Mouse (Mus musculus) neural tube, embryonic 14.5 days (tissue): ENCODE data around the gene Trpm8. TPM values are rescaled to one million over a fixed set of nuclear protein-coding genes. Genes with fewer than 3 reads are reported as not detected.
A peak's percentile ranks its signal among the peaks of the same experiment; 100 is the strongest.

Experiments used
- ATAC-seq: fragments of 200-750 bp; cut with Nextera tagmentation; 2 replicates; pipeline ENCODE4 v1.8.0; 2017; ENCODE audit warnings: low read depth, mild to moderate bottlenecking, moderate TSS enrichment, moderate library complexity
- H3K27ac ChIP-seq: fragments of 300-500 bp; sonication (generic); 2 replicates; pipeline ENCODE4 v1.5.1; 2014; ENCODE audit warnings: low read depth, mild to moderate bottlenecking, control low read depth, low read length, moderate library complexity, mixed read lengths
- H3K27me3 ChIP-seq: fragments of 300-500 bp; sonication (generic); 2 replicates; pipeline ENCODE4 v1.6.1; 2014; ENCODE audit warnings: low read length; ENCODE audit not compliant: control insufficient read depth, insufficient read depth
- H3K36me3 ChIP-seq: fragments of 300-500 bp; sonication (generic); 2 replicates; pipeline ENCODE4 v1.6.1; 2014; ENCODE audit warnings: low read length, mixed read lengths; ENCODE audit not compliant: control insufficient read depth, insufficient read depth
- H3K4me1 ChIP-seq: fragments of 300-500 bp; sonication (generic); 2 replicates; pipeline ENCODE4 v1.6.1; 2014; ENCODE audit warnings: low read length; ENCODE audit not compliant: control insufficient read depth, insufficient read depth
- H3K4me2 ChIP-seq: fragments of 300-500 bp; sonication (generic); 2 replicates; pipeline ENCODE4 v1.6.1; 2014; ENCODE audit warnings: mild to moderate bottlenecking, low read depth, low read length, control low read depth
- H3K4me3 ChIP-seq: fragments of 300-500 bp; sonication (generic); 2 replicates; pipeline ENCODE4 v1.5.1; 2014; ENCODE audit warnings: low read depth, low read length, control low read depth, mixed read lengths
- H3K9ac ChIP-seq: fragments of 300-500 bp; sonication (generic); replicated peaks from 2 replicates; pipeline ENCODE4 v1.6.1; 2014; ENCODE audit warnings: low read depth, mild to moderate bottlenecking, control low read depth, low read length, mixed read lengths
- H3K9me3 ChIP-seq: fragments of 300-500 bp; sonication (generic); 2 replicates; pipeline ENCODE4 v1.6.1; 2016; ENCODE audit warnings: low read length; ENCODE audit not compliant: control insufficient read depth
- WGBS: fragments of 180-500 bp; shearing (Covaris S2); extraction: QIAGEN DNeasy Blood & Tissue Kit; methylation state at CpG from one replicate; pipeline ENCODE4 v1.1.7; 2014; 5-methylcytosine and 5-hydroxymethylcytosine counted together
- polyA plus RNA-seq: library from polyadenylated mRNA; unstranded; fragments of >200 nt; fragmentation: Nextera tagmentation; extraction: Ambion mirVana; gene quantifications from 2 replicates; pipeline ENCODE4 v1.2.1, GENCODE M21; 2014

The Trpm8 gene
- polyA plus RNA-seq, 1 experiment from 2014 or later: 0.07 TPM

GRCm38 (mm10) chr1:88243861-88244260, 33.6 kb upstream of the Trpm8 start:
- H3K4me2 ChIP-seq: no peak overlapping the region
- no peak overlapping the region for H3K9ac ChIP-seq
- H3K36me3 ChIP-seq: no peaks in the 10 kb centered on the region
- peaks cover 93% of the 10 kb centered on the region for H3K9me3 ChIP-seq
- no peak overlapping the region for H3K4me3 ChIP-seq
- no peaks in the 10 kb centered on the region for H3K27me3 ChIP-seq
- H3K4me1 ChIP-seq: no peaks in the 10 kb centered on the region
- WGBS: 67% methylated on average over 5 of the region's 5 CpGs
- ATAC-seq: no peak
- H3K27ac ChIP-seq: no peak overlapping the region

- ATAC-seq: no peak
- H3K4me3 ChIP-seq: no peak overlapping the region
- no peak overlapping the region for H3K9ac ChIP-seq
- H3K4me2 ChIP-seq: no peak overlapping the region
- H3K9me3 ChIP-seq: peaks cover 93% of the 10 kb centered on the region
- no peaks in the 10 kb centered on the region for H3K36me3 ChIP-seq
- WGBS: 79% methylated on average over 6 of the region's 6 CpGs
- H3K27ac ChIP-seq: no peak overlapping the region
- no peaks in the 10 kb centered on the region for H3K4me1 ChIP-seq
- no peaks in the 10 kb centered on the region for H3K27me3 ChIP-seq
These were observed 31.6 kb upstream of the Trpm8 start for GRCm38 (mm10) chr1:88245881-88246280.

- H3K27ac ChIP-seq: no peak overlapping the region
- H3K36me3 ChIP-seq: no peaks in the 10 kb centered on the region
- no peaks in the 10 kb centered on the region for H3K27me3 ChIP-seq
- no peak for ATAC-seq
- no peak overlapping the region for H3K4me2 ChIP-seq
- WGBS: 49% methylated on average over 6 of the region's 6 CpGs
- no peak overlapping the region for H3K4me3 ChIP-seq
- no peak overlapping the region for H3K9ac ChIP-seq
- H3K9me3 ChIP-seq: peaks cover 94% of the 10 kb centered on the region
- no peaks in the 10 kb centered on the region for H3K4me1 ChIP-seq
These were observed 31.1 kb upstream of the Trpm8 start for GRCm38 (mm10) chr1:88246386-88246785.

- Histone ChIP-seq H3K4me1 (no peaks in the 10 kb centered on the region), H3K36me3 (no peaks in the 10 kb centered on the region), H3K4me2 (no peak overlapping the region), H3K9ac (no peak overlapping the region), H3K27ac (no peak overlapping the region), H3K4me3 (no peak overlapping the region), H3K27me3 (no peaks in the 10 kb centered on the region), H3K9me3 (peaks cover 92% of the 10 kb centered on the region)
- ATAC-seq: 0 out of 2 replicates have a peak, but pooled peaks have one; percentile 3
- WGBS: 51% methylated on average over 2 of the region's 2 CpGs
These were observed 29.8 kb upstream of the Trpm8 start for GRCm38 (mm10) chr1:88247660-88248059.

- Histone ChIP-seq H3K9me3 (peaks cover 89% of the 10 kb centered on the region), H3K27ac (no peak overlapping the region), H3K4me2 (no peak overlapping the region), H3K36me3 (no peaks in the 10 kb centered on the region), H3K4me1 (no peaks in the 10 kb centered on the region), H3K27me3 (no peaks in the 10 kb centered on the region), H3K9ac (no peak overlapping the region), H3K4me3 (no peak overlapping the region)
- 68% methylated on average over 4 of the region's 4 CpGs for WGBS
- no peak for ATAC-seq
These were observed 28.8 kb upstream of the Trpm8 start for GRCm38 (mm10) chr1:88248658-88249057.

- Histone ChIP-seq H3K9me3 (peaks cover 88% of the 10 kb centered on the region), H3K36me3 (no peaks in the 10 kb centered on the region), H3K27me3 (no peaks in the 10 kb centered on the region), H3K27ac (no peak overlapping the region), H3K4me2 (no peak overlapping the region), H3K4me1 (no peaks in the 10 kb centered on the region), H3K4me3 (no peak overlapping the region), H3K9ac (no peak overlapping the region)
- WGBS: 80% methylated on average over 7 of the region's 7 CpGs
- ATAC-seq: no peak
These were observed 27.9 kb upstream of the Trpm8 start for GRCm38 (mm10) chr1:88249596-88249995.

- Histone ChIP-seq H3K36me3 (no peaks in the 10 kb centered on the region), H3K9me3 (peaks cover 88% of the 10 kb centered on the region), H3K4me3 (no peak overlapping the region), H3K4me2 (no peak overlapping the region), H3K27ac (no peak overlapping the region), H3K27me3 (no peaks in the 10 kb centered on the region), H3K4me1 (no peaks in the 10 kb centered on the region), H3K9ac (no peak overlapping the region)
- WGBS: 84% methylated on average over 5 of the region's 5 CpGs
- ATAC-seq: no peak
These were observed 27.4 kb upstream of the Trpm8 start for GRCm38 (mm10) chr1:88250023-88250422.

- no peak overlapping the region for H3K4me2 ChIP-seq
- no peak overlapping the region for H3K4me3 ChIP-seq
- WGBS: 78% methylated on average over 8 of the region's 8 CpGs
- no peaks in the 10 kb centered on the region for H3K36me3 ChIP-seq
- H3K27ac ChIP-seq: no peak overlapping the region
- H3K27me3 ChIP-seq: no peaks in the 10 kb centered on the region
- ATAC-seq: no peak
- peaks cover 85% of the 10 kb centered on the region for H3K9me3 ChIP-seq
- no peak overlapping the region for H3K9ac ChIP-seq
- no peaks in the 10 kb centered on the region for H3K4me1 ChIP-seq
These were observed 24.4 kb upstream of the Trpm8 start for GRCm38 (mm10) chr1:88253106-88253505.

GRCm38 (mm10) chr1:88253540-88253939, 23.9 kb upstream of the Trpm8 start:
- 77% methylated on average over 6 of the region's 6 CpGs for WGBS
- Histone ChIP-seq H3K9ac (no peak overlapping the region), H3K4me2 (no peak overlapping the region), H3K9me3 (peaks cover 84% of the 10 kb centered on the region), H3K27me3 (no peaks in the 10 kb centered on the region), H3K4me3 (no peak overlapping the region), H3K27ac (no peak overlapping the region), H3K36me3 (no peaks in the 10 kb centered on the region), H3K4me1 (no peaks in the 10 kb centered on the region)
- ATAC-seq: no peak
